Mouse (Mus musculus): ENCODE data around the gene Mrpl28.
"Not testable (repeated sequence)": the region's sequence is repeated elsewhere in the genome, so short reads cannot be mapped to it uniquely, and the experiment has no call there.

Gene Mrpl28

DNA sequence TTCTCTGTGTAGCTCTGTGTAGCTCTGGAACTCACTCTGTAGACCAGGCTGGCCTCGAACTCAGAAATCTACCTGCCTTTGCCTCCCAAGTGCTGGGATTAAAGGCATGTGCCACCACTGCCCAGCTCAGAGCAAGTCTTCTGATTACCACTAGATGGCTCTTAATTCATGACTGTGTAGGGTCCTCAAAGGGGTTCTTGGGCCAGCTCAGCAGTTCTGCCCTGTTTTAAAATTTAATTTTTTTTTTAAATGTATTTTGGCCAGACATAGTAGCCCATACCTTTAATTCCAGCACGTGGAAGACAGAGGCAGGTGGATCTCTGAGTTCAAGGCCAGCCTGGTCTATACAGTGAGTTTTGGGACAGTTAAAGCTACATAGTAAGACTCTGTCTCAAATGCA, 51.9 kb downstream of the Mrpl28 start:
- in situ Hi-C loops (cut with MboI, MseI) = not testable (repeated sequence)

Data from T-helper 17 cell (primary cell).